Mouse (Mus musculus) lung, adult 2 months (tissue): Measurements from ENCODE around the gene Smco1.
A peak's percentile ranks its signal among the peaks of the same experiment; 100 is the strongest.

Experiments used
- CTCF ChIP-seq: fragments of 200-500 bp; IDR thresholded peaks from 2 replicates; pipeline ENCODE4 v1.5.1; 2011; ENCODE audit warnings: mild to moderate bottlenecking, low read length, control low read depth; ENCODE audit not compliant: insufficient read depth
- POLR2A ChIP-seq: fragments of 200-500 bp; IDR thresholded peaks from 2 replicates; pipeline ENCODE4 v1.6.1; 2011; ENCODE audit warnings: low read depth, mild to moderate bottlenecking, control low read depth, low read length, borderline replicate concordance; ENCODE audit errors: extremely low read depth

DNA sequence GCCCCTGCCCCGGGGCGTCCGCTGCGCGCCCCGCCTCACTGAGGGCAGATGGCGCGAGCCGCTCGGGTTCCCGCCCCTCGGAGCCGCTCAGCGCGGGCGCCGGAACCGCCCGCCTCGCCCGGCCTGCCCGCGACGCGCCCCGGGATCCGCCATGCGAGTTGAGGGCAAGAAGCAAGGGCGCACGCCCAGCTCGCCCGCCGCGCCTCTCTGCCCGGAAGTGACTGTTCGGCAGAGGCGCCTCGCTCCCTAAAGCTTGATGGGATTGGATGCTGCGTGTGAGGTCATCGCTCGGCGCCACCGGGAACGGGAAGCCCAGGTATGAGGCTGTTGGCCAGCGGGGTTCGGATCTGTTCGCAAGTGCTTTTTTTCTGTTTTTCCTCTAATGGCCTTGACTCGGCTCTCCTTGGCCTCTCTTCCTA is 24.3 kb upstream of the Smco1 start, which contains the start of the genes Fbxo45 and Wdr53:
- TF ChIP-seq CTCF: no peak
- TF ChIP-seq POLR2A: peak; percentile 89
